Mouse (Mus musculus) spleen, adult 2 months (tissue): Measurements from ENCODE around the gene Pygm.

Experiments
- CTCF ChIP-seq: fragments of 200-500 bp; IDR thresholded peaks from 2 replicates; pipeline ENCODE4 v1.5.1; 2011; ENCODE audit warnings: mild to moderate bottlenecking, inconsistent platforms; ENCODE audit not compliant: insufficient read depth, insufficient read length, insufficient replicate concordance; ENCODE audit errors: extremely low read depth
- POLR2A ChIP-seq: fragments of 200-500 bp; IDR thresholded peaks from 2 replicates; pipeline ENCODE4 v1.6.1; 2011; ENCODE audit warnings: low read depth, low read length, inconsistent platforms

DNA sequence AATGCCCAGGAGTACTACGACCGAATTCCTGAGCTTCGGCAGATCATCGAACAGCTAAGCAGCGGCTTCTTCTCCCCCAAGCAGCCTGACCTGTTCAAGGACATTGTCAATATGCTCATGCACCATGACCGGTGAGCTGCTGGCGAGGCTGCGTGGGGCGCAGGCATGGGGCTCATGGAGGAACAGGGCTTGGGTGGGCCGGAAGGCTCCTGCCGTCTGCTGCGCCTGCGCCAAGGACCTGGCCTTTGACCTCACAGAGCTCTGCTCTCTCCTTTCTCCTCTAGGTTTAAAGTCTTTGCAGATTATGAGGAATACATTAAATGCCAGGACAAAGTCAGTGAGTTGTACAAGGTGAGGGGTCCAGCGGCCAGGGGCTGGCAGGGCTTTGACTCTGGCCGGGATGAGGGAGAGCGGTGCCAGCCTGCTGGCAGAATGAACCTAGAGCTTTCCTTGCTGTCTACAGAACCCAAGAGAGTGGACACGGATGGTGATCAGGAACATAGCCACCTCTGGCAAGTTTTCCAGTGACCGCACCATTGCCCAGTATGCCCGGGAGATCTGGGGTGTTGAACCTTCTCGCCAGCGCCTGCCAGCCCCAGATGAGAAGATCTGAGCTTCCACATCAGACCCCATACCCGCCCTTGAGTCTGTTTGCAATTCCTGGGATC is 13.5 kb downstream of the Pygm start:
- TF ChIP-seq POLR2A: no peak
- no peak for TF ChIP-seq CTCF
